In the genomic region with DNA sequence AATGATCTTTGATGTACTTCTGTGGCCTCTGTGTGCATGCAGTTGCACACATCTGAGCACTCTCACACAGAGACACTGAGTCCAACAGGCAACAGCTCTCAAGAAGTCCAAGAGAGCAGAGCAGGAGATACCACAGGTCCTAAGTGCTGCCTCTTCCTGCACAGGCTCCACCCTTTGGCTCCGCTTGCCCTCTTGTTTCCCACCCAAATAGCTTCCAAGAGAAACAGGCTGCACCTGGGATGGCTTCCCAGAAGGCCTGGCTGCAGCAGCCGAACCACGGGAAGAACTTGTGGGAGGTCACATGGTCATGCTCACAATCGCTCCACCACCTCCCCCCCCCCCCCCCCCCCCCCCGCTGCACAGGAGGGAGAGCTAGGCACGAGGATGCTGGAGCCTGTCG, we compare ENCODE assay signal across 15 mouse cellular contexts. TPM values are rescaled to one million over a fixed set of nuclear protein-coding genes. Genes with fewer than 3 reads are reported as not detected.
A peak's percentile ranks its signal among the peaks of the same experiment; 100 is the strongest.
DNase-seq lines count a peak whose midpoint lies in the region; ATAC-seq and TF ChIP-seq lines count a peak whose summit lies in the region.
"Had no signal": no experiment of that assay in that cellular context is flagged by ENCODE, and none has a peak within 500 bp of the region (broad histone marks: within the 10 kb centered on the region; RNA-seq: fewer than 3 reads in every experiment).

No protein-coding gene starts in this region.

- TF ChIP-seq POLR2A in lung, adult 2 months (IDR thresholded peaks at IDR 0.05; ENCODE audit: borderline replicate concordance, extremely low read depth, low read depth, low read length), result peak; percentile 43; the same call in 1 of the 2 replicates

- H3K9me3 ChIP-seq in hindbrain, embryonic 13.5 days, result no peaks in the 10 kb centered on the region

- H3K4me2 ChIP-seq in hindbrain, embryonic 13.5 days, result no peak overlapping the region

- no peak overlapping the region for H3K4me3 ChIP-seq in gastrocnemius, adult 2 months
- H3K4me3 ChIP-seq in lung, adult 2 months (replicated peaks; ENCODE audit: extremely low read depth, low read depth, low read length), result no peak overlapping the region
- H3K4me3 ChIP-seq in hindbrain, embryonic 13.5 days, result no peak overlapping the region

- H3K9ac ChIP-seq in hindbrain, embryonic 13.5 days, result no peak overlapping the region

- intact Hi-C loops in gastrocnemius, adult 2 months (cut with DNase I), result no loop called here
- intact Hi-C loops in heart, postnatal 10 days (cut with DNase I), result no loop called here

- H3K4me1 ChIP-seq in lung, adult 2 months (ENCODE audit: control insufficient read depth, insufficient read depth, low read length), result peaks cover 20% of the 10 kb centered on the region
- no peaks in the 10 kb centered on the region; the same call in 1 of the 2 replicates for H3K4me1 ChIP-seq in hindbrain, embryonic 13.5 days (replicated peaks)

- TF ChIP-seq CTCF in gastrocnemius, adult 2 months (IDR thresholded peaks at IDR 0.05), result no peak
- no peak for TF ChIP-seq CTCF in lung, adult 2 months (IDR thresholded peaks at IDR 0.05; ENCODE audit: insufficient read depth, low read length)

- 25% methylated on average over 7 of the region's 7 CpGs for WGBS in lung, adult 2 months
- WGBS in hindbrain, embryonic 13.5 days, result 64% methylated on average over 7 of the region's 7 CpGs

- no peaks in the 10 kb centered on the region for H3K27me3 ChIP-seq in hindbrain, embryonic 13.5 days

- H3K36me3 ChIP-seq in hindbrain, embryonic 13.5 days, result no peaks in the 10 kb centered on the region

- ATAC-seq in activated CD4-positive, CD25-positive, alpha-beta regulatory T cell, adult 4 months, result no peak
- no peak for ATAC-seq in hindbrain, embryonic 13.5 days (ENCODE audit: low FRiP score)

- peak overlapping the region; percentile 81 for H3K27ac ChIP-seq in gastrocnemius, adult 2 months
- H3K27ac ChIP-seq in hindbrain, embryonic 13.5 days, result no peak overlapping the region

- peak; percentile 70 for DNase-seq in gastrocnemius, adult 2 months
- no peak for DNase-seq in gastrocnemius, postnatal 4 days (ENCODE audit: low spot score in 2 of 2)
- DNase-seq in R1 (ENCODE audit: low read depth, low spot score), result peak; percentile 60
- DNase-seq in heart, postnatal 10 days, result peak; percentile 74 to 75
- no peak for DNase-seq in lung, adult 2 months
- no peak for DNase-seq in cerebellum, adult 11 months
- DNase-seq: cerebellum, adult 9-10 months; liver; right cerebral cortex, adult 18-20 months had no signal

RNA-seq across cellular contexts. Expression of a gene that starts 25.5 kb away (rescaled TPM):
- total RNA-seq in gastrocnemius, adult 2 months (2021), result 10 to 100 TPM; 25.8 to 26.0 TPM
- 10 to 100 TPM; 46.4 to 48.5 TPM for total RNA-seq in gastrocnemius, postnatal 4 days (2021)
- 10 to 100 TPM; 62.3 to 66.6 TPM for total RNA-seq in heart, postnatal 10 days (2021)
- 67.5 and 78.6 TPM in 2 replicates for polyA plus RNA-seq in lung, adult 2 months (2012; rRNA removed)
- polyA plus RNA-seq in activated CD4-positive, CD25-positive, alpha-beta regulatory T cell, adult 4 months (2017; shearing (Covaris generic)), result 100 to 1,000 TPM; 132 to 145 TPM
- 247 and 261 TPM in 2 replicates for polyA plus RNA-seq in hindbrain, embryonic 13.5 days (2015; fragmentation: Nextera tagmentation; extraction: Ambion mirVana)

RNA-seq across cellular contexts. Expression of a gene that starts 39.7 kb away (rescaled TPM):
- total RNA-seq in gastrocnemius, adult 2 months (2021), result 1 to 10 TPM; 2.8 to 4.8 TPM
- total RNA-seq in gastrocnemius, postnatal 4 days (2021), result 10 to 100 TPM; 29.3 to 31.8 TPM
- 10 to 100 TPM; 15.9 to 19.4 TPM for total RNA-seq in heart, postnatal 10 days (2021)
- 0.53 and 1.8 TPM in 2 replicates for polyA plus RNA-seq in lung, adult 2 months (2012; rRNA removed)
- 10 to 100 TPM; 25.8 to 62.2 TPM for polyA plus RNA-seq in activated CD4-positive, CD25-positive, alpha-beta regulatory T cell, adult 4 months (2017; shearing (Covaris generic))
- polyA plus RNA-seq in hindbrain, embryonic 13.5 days (2015; fragmentation: Nextera tagmentation; extraction: Ambion mirVana), result 15.4 TPM in 2 replicates

RNA-seq across cellular contexts. Expression of a gene that starts 45.8 kb away (rescaled TPM):
- 1 to 10 TPM; 7.8 to 9.5 TPM for total RNA-seq in gastrocnemius, adult 2 months (2021)
- 10 to 100 TPM; 24.3 to 25.9 TPM for total RNA-seq in gastrocnemius, postnatal 4 days (2021)
- total RNA-seq in heart, postnatal 10 days (2021), result 10 to 100 TPM; 24.9 to 27.5 TPM
- polyA plus RNA-seq in lung, adult 2 months (2012; rRNA removed), result 35.9 and 50.0 TPM in 2 replicates
- polyA plus RNA-seq in activated CD4-positive, CD25-positive, alpha-beta regulatory T cell, adult 4 months (2017; shearing (Covaris generic)), result 100 to 1,000 TPM in 1 of 2 experiments, 10 to 100 TPM in 1; 98.8 to 108 TPM
- polyA plus RNA-seq in hindbrain, embryonic 13.5 days (2015; fragmentation: Nextera tagmentation; extraction: Ambion mirVana), result 108 and 109 TPM in 2 replicates

RNA-seq across cellular contexts. Expression of a gene that starts 51.9 kb away (rescaled TPM):
- not detected for total RNA-seq in gastrocnemius, adult 2 months (2021)
- total RNA-seq in gastrocnemius, postnatal 4 days (2021), result not detected
- not detected for total RNA-seq in heart, postnatal 10 days (2021)
- polyA plus RNA-seq in lung, adult 2 months (2012; rRNA removed), result not detected in 2 replicates
- not detected for polyA plus RNA-seq in activated CD4-positive, CD25-positive, alpha-beta regulatory T cell, adult 4 months (2017; shearing (Covaris generic))
- polyA plus RNA-seq in hindbrain, embryonic 13.5 days (2015; fragmentation: Nextera tagmentation; extraction: Ambion mirVana), result not detected in 2 replicates
- total RNA-seq: megakaryocyte-erythroid progenitor cell, adult 5-6 weeks had no signal
- polyA plus RNA-seq: embryonic facial prominence, embryonic 14.5 days; frontal cortex, adult 2 months; stomach, embryonic 14.5 days had no signal

RNA-seq across cellular contexts. Expression of a gene that starts 52.7 kb away (rescaled TPM):
- total RNA-seq in gastrocnemius, adult 2 months (2021), result not detected
- not detected for total RNA-seq in gastrocnemius, postnatal 4 days (2021)
- not detected for total RNA-seq in heart, postnatal 10 days (2021)
- polyA plus RNA-seq in lung, adult 2 months (2012; rRNA removed), result 0.25 TPM in 1 of 2 replicates, not detected in the other
- polyA plus RNA-seq in activated CD4-positive, CD25-positive, alpha-beta regulatory T cell, adult 4 months (2017; shearing (Covaris generic)), result under 1 TPM; 0.46 to 0.51 TPM
- not detected in 2 replicates for polyA plus RNA-seq in hindbrain, embryonic 13.5 days (2015; fragmentation: Nextera tagmentation; extraction: Ambion mirVana)
- total RNA-seq: megakaryocyte-erythroid progenitor cell, adult 5-6 weeks had no signal
- polyA plus RNA-seq: embryonic facial prominence, embryonic 14.5 days; stomach, embryonic 14.5 days had no signal

Comparison
In these comparisons a context has a peak if more than half of its experiments do, and no peak if none do; other contexts are left out.
1. DNase-seq: peak in gastrocnemius, adult 2 months (single experiment), R1 (single experiment) and heart, postnatal 10 days (2 of 2); none in gastrocnemius, postnatal 4 days (0 of 2), lung, adult 2 months (single experiment) and cerebellum, adult 11 months (single experiment).